In genomic region chr15:77397450-77398132, GRCm38 (mm10) we compare ENCODE assay signal across 13 mouse cellular contexts. TPM values are rescaled to one million over a fixed set of nuclear protein-coding genes. Genes with fewer than 3 reads are reported as not detected.
DNase-seq lines count a peak whose midpoint lies in the region; ATAC-seq and TF ChIP-seq lines count a peak whose summit lies in the region.
"Not testable (repeated sequence)": the region's sequence is repeated elsewhere in the genome, so short reads cannot be mapped to it uniquely, and the experiment has no call there.
"Had no signal": no experiment of that assay in that cellular context is flagged by ENCODE, and none has a peak within 500 bp of the region (broad histone marks: within the 10 kb centered on the region; RNA-seq: fewer than 3 reads in every experiment).

No protein-coding gene starts in this region.

- H3K27me3 ChIP-seq in heart, embryonic 16.5 days (ENCODE audit: control insufficient read depth, insufficient read depth, low read length); liver, embryonic 16.5 days (ENCODE audit: control insufficient read depth, insufficient read depth, low read depth, low read length): not testable (repeated sequence)

- H3K4me3 ChIP-seq in gastrocnemius, adult 2 months; heart, embryonic 16.5 days (ENCODE audit: low read length); liver, embryonic 16.5 days (ENCODE audit: low read depth, low read length): not testable (repeated sequence)

- intact Hi-C loops in gastrocnemius, adult 2 months (cut with DNase I) = not testable (repeated sequence)

- WGBS in heart, embryonic 16.5 days = 23% methylated on average over 11 of the region's 11 CpGs
- WGBS in liver, embryonic 16.5 days (ENCODE audit: insufficient replicate concordance) = 55% methylated on average over 11 of the region's 11 CpGs

- peak; percentile 86 for ATAC-seq in heart, embryonic 16.5 days (replicated peaks; ENCODE audit: extremely low read depth, insufficient read depth, low FRiP score)
- ATAC-seq in liver, embryonic 16.5 days (ENCODE audit: low read depth) = peak; percentile 86

- H3K9me3 ChIP-seq in heart, embryonic 16.5 days (replicated peaks; ENCODE audit: control insufficient read depth, low read length); liver, embryonic 16.5 days (replicated peaks; ENCODE audit: control insufficient read depth, low read length): not testable (repeated sequence)

- not testable (repeated sequence) for H3K4me1 ChIP-seq in heart, embryonic 16.5 days (ENCODE audit: control insufficient read depth, insufficient read depth, low read length); liver, embryonic 16.5 days (ENCODE audit: control insufficient read depth, low read depth, low read length)

- H3K4me2 ChIP-seq in heart, embryonic 16.5 days (ENCODE audit: low read depth, low read length) = peak overlapping the region; percentile 6; the same call in 1 of the 2 replicates
- not testable (repeated sequence) for H3K4me2 ChIP-seq in liver, embryonic 16.5 days (ENCODE audit: low read depth, low read length)

- peak; percentile 98 for DNase-seq in 3T3-L1 (ENCODE audit: low read depth, low spot score)
- peak; percentile 20 for DNase-seq in adrenal gland, postnatal 25 days
- peak; percentile 66 for DNase-seq in gastrocnemius, adult 2 months
- DNase-seq in left cerebral cortex, adult 18-20 months (ENCODE audit: low spot score in 2 of 2) = peak; percentile 18 to 45
- DNase-seq in right cerebral cortex, adult 2 months (ENCODE audit: low spot score in 2 of 2) = peak; percentile 42 to 50
- peak; percentile 33 to 54 for DNase-seq in urinary bladder, adult 18-20 months (ENCODE audit: low spot score in 2 of 2)

- H3K27ac ChIP-seq in gastrocnemius, adult 2 months = peak overlapping the region; percentile 40; the same call in 1 of the 2 replicates
- H3K27ac ChIP-seq in heart, embryonic 16.5 days (ENCODE audit: low read length) = peak overlapping the region; percentile 55; the same call in 1 of the 2 replicates
- H3K27ac ChIP-seq in liver, embryonic 16.5 days (ENCODE audit: low read length) = peak overlapping the region; percentile 59

- not testable (repeated sequence) for TF ChIP-seq CTCF in gastrocnemius, adult 2 months (IDR thresholded peaks at IDR 0.05)

- not testable (repeated sequence) for H3K9ac ChIP-seq in heart, embryonic 16.5 days (ENCODE audit: low read length); liver, embryonic 16.5 days (ENCODE audit: low read depth, low read length)

- H3K36me3 ChIP-seq in heart, embryonic 16.5 days (ENCODE audit: control insufficient read depth, insufficient read depth); liver, embryonic 16.5 days (ENCODE audit: control insufficient read depth, insufficient read depth): not testable (repeated sequence)

RNA-seq across cellular contexts. Expression of gene Apol7a, which starts 1.3 kb away (rescaled TPM):
- total RNA-seq in adrenal gland, postnatal 25 days (2021) = not detected in 2 replicates
- total RNA-seq in gastrocnemius, adult 2 months (2021) = 1 to 10 TPM in 1 of 2 experiments, under 1 TPM in 1; 0.31 to 1.2 TPM
- polyA plus RNA-seq in heart, embryonic 16.5 days (2015; fragmentation: Nextera tagmentation; extraction: Ambion mirVana) = 0.19 and 0.39 TPM in 2 replicates
- under 1 TPM; 0.23 to 0.30 TPM for total RNA-seq in left cerebral cortex, adult 18-20 months (2021)
- polyA plus RNA-seq in liver, embryonic 16.5 days (2015; fragmentation: Nextera tagmentation; extraction: Ambion mirVana) = 3.9 and 7.3 TPM in 2 replicates
- polyA plus RNA-seq: forebrain, embryonic 14.5 days; hindbrain, embryonic 13.5 days; liver, embryonic 11.5 days; midbrain, embryonic 14.5 days; thymus, postnatal 0 days had no signal

RNA-seq across cellular contexts. Expression of gene Apol9a, which starts 13.3 kb away (rescaled TPM):
- 0.91 and 1.2 TPM in 2 replicates for total RNA-seq in adrenal gland, postnatal 25 days (2021)
- total RNA-seq in gastrocnemius, adult 2 months (2021) = not detected
- 0.60 and 0.64 TPM in 2 replicates for polyA plus RNA-seq in heart, embryonic 16.5 days (2015; fragmentation: Nextera tagmentation; extraction: Ambion mirVana)
- not detected for total RNA-seq in left cerebral cortex, adult 18-20 months (2021)
- polyA plus RNA-seq in liver, embryonic 16.5 days (2015; fragmentation: Nextera tagmentation; extraction: Ambion mirVana) = 0.15 TPM in 1 of 2 replicates, not detected in the other
- polyA plus RNA-seq: forebrain, embryonic 14.5 days; hindbrain, embryonic 13.5 days; liver, embryonic 11.5 days; midbrain, embryonic 14.5 days had no signal

RNA-seq across cellular contexts. Expression of gene Apol7b, which starts 49.7 kb away (rescaled TPM):
- total RNA-seq in adrenal gland, postnatal 25 days (2021) = not detected in 2 replicates
- under 1 TPM; 0.20 to 0.99 TPM for total RNA-seq in gastrocnemius, adult 2 months (2021)
- polyA plus RNA-seq in heart, embryonic 16.5 days (2015; fragmentation: Nextera tagmentation; extraction: Ambion mirVana) = not detected in 2 replicates
- under 1 TPM; 0.30 to 0.40 TPM for total RNA-seq in left cerebral cortex, adult 18-20 months (2021)
- not detected in 2 replicates for polyA plus RNA-seq in liver, embryonic 16.5 days (2015; fragmentation: Nextera tagmentation; extraction: Ambion mirVana)
- polyA plus RNA-seq: forebrain, embryonic 14.5 days; hindbrain, embryonic 13.5 days; liver, embryonic 11.5 days; midbrain, embryonic 14.5 days had no signal

Comparison
In these comparisons a context has a peak if more than half of its experiments do, and no peak if none do; other contexts are left out.
1. DNase-seq: peak in every context shown above with its lines; median percentile 98 in 3T3-L1; 66 in gastrocnemius, adult 2 months; 46 in right cerebral cortex, adult 2 months; 44 in urinary bladder, adult 18-20 months; 32 in left cerebral cortex, adult 18-20 months; 20 in adrenal gland, postnatal 25 days.